Mouse (Mus musculus): ENCODE measurements at regions not wholly inside any gene's neighbourhood (a gene's known extent, or its start where the extent isn't known, plus 50 kb on each side); places are given as distances from the start of the nearest gene placed in this dataset.
A peak's percentile ranks its signal among the peaks of the same experiment; 100 is the strongest.

DNA sequence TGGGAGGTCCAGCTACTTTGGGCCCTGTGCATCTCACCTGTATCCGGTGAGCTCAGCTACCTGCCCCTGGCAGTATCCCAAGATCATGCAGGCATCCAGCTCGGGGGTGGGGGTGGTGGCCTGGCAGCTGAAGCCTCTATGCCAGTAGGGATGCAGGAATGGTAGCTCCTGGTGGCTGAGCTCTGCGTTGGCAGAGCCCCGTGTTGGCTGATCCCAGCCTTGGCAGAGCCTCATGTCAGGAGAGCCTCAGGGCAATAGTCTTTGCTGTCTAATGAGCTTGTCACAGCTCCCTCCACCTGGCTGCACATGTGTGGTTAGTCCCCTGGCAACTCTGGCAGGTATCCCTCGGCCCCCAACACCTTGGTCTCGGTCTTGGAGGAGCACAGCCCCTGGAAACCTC is 153.6 kb downstream of the Kif26a start:
- DNase-seq, result no peak

DNA sequence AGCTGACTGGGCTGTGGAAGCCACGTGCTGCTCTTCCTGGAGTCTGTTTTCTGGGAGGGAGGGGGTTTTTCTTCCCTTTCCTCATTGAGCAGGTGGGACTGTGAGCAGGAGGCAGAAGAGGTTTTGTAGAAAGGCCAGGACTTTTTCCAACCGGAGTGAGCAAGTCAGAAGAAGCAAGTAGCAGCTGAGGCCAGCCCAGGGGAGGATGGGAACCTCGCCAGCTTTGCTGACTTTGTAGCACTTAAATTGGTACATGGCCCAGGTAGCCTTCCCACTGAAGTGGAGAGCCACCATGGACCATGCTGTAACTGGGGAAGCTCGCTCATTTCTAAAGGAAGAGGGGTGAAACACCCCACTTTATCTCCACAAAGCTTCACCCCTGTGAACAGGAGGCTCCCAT is 154.1 kb downstream of the Kif26a start:
- peak; percentile 46 for DNase-seq

DNA sequence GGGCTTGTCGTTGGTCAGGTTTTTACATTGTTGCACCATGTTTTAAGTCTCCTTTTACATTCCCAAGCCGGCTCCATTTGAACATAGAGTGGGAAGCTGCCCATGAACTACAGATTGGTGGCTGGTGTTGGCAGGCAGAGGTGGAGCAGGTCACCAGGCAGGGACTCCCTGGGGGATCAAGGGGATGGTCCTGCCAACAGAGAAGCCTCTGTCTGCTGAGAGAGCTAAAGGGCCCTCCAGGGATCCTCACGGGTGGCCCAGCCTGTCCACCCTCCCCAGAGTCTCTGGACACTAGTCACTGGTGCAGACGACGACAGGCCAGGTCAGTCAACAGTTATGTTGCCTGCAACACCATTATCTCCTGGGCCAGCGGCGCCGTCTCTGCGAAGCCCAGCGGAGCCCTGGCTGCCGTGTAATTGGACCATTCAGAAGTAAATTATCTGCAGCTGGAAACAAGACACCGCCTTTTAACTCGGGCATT is 155.4 kb downstream of the Kif26a start:
- no peak for DNase-seq

DNA sequence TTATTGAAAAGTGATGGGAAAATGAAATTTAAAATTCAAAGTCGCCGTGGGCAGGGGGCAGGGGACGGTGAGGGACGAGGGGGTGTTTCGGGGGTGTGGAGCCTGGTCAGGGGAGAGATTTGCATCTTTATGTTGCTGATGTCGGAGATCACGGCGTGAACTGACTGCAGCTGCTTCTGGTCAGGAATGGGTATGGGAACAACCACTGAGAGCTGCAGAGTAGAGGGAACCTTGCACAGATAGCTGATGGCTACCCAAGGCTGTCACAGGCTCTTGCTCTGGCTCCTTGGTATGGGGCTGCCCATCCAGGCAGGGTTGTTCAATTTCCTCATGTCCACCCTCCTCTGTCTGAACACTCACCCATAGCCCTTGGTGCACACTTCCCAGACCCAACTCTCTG is 155.9 kb downstream of the Kif26a start:
- DNase-seq, result no peak

DNA sequence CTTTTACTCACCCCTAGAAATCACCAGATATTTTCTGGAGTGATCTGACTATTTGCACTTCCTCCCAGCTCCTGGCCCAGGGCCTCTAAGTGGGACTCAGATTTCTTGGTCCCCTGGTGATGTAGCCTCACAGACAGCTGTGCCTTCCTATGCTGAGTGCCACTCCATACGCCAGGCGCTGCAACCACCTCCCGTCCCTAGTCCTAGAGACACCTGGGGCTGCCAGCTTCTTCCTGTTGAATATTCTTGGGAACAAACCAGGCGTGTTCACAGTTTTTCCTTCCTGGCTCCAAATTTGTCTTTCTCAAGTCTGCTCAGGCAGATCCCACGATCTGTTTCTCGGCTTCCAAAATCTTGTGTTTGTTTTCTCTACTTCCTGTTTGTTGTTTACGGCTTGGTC is 160.2 kb downstream of the Kif26a start:
- DNase-seq, result no peak

DNA sequence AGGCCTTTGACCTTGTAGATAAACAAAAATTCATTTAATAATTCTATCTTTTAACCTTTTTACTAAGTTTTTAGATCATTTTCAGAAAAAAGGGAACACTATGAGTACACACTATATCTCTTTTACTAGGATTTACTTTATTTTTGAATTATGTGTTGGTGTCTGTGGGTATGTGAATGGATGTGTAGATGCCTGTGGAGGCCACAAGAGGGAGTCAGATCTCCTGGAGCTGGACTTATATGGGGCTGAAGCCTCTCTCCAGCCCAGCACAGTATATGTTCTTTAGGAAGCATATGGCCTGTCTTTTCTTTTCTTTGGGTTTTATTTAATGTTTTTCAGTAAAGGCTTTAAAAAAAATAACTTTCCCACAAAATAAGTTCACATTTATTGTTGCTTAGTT is 162.0 kb downstream of the Kif26a start:
- DNase-seq, result no peak

DNA sequence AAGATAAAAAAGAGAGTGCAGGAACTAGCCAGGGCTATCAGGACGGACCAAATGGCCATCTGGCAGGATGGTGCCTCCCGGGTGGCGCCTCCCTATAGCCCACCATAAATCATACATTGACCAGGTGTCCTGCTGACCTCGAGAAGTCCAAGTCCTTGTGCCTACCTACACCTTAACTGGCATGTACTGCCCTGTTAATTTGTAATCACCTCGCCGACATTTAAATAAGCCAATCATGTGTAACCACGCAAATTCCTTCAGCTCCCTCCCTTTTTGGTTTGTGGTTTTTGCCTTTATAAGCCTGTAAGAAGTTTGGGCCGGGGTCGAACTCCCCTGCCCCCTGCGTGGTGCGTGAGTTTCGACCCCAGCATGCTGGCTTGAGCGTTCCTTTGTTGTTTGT is 163.1 kb downstream of the Kif26a start:
- peak; percentile 34 for DNase-seq

DNA sequence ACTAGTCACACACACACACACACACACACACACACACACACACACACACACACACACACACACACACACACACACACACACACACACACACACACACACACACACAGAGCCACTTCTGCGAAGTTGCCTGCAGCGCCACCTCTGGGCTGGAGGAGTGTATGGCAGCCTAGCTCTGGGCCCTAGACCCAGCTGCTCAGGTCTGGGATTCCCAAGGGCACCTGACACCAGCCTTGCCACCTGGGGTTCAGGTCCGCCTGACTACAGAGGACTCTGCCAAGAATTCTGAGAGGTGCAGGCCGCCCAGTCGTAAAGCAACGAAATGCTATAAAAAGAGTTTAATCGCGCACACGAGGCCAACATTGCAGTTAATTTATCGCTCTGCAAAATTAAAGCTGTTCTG is 163.8 kb downstream of the Kif26a start:
- DNase-seq, result peak; percentile 63

DNA sequence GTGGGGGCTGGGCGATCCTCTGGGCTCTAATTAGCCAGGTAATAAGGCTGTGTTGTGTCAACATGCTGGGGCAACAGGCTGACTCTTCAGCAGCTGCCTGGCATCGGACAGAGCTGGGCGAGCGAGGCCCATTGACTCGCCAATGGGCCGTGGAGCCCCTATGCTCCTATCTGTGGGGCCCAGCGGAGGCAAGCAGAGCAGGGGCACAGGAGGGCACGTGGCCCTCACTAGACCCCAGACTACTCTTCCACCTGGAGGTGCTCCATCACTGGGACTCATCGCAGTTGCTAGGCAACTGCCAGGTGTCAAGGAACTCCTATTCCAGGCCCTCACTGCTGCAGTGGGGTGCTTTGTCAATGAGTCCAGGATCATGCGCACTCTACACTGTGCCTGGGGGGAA is 164.7 kb downstream of the Kif26a start:
- no peak for DNase-seq

DNA sequence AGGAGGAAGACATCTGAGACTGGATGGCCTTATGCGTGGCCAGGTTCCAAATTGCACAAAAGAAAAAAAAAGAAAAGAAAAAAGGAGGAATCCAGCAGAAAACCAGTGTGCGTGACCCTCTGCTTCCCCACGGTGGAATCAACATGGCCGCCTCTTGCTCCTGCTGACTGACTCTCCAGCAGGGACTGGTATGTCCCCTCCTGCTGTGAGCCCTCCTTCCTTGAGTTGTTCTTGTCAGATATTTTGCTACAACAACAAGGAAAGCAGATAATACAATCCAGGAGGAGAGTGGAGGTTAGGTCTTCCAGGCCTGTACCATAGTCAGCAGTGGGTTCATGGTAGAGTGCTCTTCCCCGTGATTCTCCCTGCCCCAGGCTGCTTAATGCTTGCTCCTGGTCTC is 168.8 kb downstream of the Kif26a start:
- no peak for DNase-seq

DNA sequence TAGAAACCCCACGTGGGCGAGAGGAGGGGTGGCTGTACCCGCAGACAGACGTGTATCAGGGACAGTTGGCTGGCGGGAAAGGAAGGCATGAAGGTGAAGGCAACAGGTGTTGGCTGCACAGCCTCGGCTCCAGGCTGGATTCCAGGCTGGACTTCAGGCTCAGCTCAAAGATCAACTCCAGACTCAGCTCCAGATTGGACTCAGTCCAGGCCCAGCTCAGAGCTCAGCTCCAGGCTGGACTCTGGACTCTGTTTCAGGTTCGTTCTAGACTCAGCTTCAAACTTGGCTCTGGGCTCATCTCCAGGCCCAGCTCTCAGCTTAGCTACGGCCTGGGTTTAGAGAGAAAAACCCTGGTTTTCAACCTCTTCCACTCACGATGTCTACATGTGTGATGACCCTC is 171.2 kb downstream of the Kif26a start:
- peak; percentile 73 for DNase-seq

DNA sequence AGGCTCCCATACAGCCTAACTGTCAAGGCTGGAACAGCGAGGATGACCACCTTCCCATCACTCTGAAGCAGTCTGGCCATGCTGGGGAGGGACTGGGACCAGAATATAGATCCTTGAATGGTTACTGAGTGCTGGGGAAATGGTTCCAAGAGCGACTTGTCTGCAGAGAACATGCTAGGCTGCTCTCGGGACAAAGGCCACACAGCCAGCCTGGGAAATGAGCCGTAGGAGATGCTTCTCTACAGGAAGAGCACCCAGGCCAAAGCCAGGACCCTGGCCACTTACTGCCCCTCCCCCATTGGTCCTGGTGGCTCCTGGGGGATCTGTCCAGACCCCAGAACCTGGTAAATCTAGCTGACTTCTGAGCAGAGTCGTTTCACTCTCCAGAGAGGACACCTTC is 170.8 kb upstream of the A530016L24Rik start:
- no peak for DNase-seq

DNA sequence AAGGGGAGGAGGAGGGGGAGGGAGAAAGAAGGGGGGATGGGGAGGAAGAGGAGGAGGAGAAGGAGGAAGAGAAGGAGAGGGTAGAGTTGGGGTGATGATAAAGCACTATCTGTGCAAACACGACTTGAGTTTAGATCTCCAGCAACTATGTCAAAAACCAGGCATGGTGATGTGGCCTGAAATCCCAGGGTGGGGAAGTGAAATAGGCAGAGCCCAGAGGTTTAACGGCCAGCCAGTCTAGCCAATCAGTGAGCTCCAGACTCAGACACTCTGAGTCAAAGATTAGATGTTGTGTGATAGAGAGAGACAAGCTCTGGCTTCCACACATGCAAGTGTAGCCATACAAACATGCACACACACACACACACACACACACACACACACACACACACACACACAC is 167.1 kb upstream of the A530016L24Rik start:
- no peak for DNase-seq

DNA sequence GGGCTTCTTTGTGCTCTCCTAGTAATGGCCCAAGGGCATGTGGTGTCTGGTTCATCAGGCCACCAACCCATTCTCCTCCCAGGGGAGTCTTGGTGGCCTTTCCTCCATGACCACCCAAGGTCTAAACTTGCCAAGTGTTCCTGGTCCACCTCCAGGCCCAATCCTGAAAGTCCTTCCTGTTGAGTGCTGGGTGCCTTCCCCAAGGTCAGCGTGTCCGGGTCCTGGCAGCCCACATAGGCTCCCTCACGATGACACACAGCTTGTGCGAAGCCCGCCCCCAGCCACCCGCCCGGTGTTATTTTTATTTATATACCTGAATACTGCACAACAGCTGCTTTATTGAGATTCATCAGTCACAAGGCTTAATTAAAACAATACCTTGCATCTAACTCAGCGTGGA is 161.8 kb upstream of the A530016L24Rik start:
- no peak for DNase-seq

DNA sequence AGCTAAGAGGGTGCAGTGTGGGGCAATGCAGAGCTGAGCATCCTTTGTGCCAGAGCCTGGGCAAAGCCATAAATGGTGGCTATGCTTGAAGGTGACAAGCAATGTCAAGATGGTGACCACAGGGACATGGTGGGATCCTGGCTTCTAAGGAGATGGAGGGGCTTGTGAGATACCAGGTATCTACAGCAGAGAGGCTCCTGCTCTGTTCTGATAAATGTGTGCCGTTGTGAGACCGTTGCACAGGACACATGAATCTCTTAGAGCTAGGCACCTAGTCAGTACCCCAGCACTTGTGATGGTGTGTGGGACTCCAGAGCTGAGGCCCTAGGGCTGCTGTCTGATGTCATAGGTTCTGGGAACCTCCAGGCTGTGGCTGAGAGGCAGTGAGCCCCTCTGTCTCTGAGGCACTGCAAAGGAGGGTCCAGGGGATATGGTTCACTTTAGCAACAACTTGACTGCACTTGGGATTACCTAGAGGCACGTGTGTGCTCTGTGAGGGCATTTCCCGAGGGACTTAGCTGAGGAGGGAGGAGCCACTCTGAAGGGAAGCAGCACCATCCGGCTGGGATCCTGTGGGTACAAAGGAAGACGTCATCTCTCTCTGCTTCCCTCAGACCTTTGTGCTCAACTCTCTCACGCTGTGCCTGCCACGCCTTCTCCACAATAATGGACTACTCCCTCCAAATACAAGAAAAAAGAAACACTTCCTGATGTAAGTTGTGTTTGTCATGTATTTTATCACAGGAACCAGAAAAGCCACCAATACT is 160.3 kb upstream of the A530016L24Rik start:
- DNase-seq, result no peak

DNA sequence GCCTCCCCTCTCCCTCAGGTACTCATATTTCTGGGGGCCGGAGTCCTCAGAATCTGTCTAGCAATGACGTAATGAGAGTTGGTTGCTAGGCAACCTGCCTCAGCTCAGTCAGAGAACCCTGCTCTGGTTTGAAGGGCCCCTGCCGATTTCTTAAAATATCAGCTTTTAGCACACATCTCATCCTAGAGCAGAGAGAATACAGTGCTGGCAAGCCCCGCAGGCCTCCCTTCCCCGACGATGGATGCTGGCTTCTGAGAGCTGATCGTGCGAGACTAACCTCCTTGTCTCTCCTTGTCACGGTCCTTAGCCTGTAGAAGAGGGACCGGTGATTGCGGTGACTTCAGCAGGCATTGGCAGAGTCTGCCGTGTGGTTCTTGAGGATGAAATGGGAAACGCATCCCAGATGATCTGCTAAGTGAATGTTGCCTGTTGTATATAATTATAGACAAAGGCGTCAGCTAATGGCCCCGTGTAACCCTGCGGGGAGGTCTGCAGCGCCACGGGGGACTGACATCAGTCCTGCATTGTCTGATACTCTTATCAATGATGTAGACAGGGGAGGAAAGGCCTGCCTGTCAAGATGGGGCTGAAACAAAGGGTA is 159.4 kb upstream of the A530016L24Rik start:
- DNase-seq, result no peak

DNA sequence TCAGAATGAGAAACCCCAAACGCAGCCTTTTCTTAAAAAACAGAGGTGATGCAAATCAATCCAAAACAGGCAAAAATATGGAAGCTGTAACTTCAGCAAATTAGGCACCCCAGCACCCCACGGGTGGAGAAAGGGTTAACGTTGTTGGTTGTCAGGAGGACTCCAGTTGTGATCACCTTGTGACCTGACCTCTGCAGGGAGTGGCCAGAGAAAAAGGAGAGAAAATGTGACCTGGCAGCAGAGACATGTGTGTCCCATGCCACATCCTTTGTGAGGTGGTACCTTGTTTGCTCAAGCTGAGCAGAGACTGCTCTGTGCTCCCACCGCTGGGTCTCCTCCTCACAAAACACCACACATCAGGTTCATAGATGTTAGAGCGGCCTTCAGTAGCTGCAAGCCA is 158.7 kb upstream of the A530016L24Rik start:
- DNase-seq, result no peak

DNA sequence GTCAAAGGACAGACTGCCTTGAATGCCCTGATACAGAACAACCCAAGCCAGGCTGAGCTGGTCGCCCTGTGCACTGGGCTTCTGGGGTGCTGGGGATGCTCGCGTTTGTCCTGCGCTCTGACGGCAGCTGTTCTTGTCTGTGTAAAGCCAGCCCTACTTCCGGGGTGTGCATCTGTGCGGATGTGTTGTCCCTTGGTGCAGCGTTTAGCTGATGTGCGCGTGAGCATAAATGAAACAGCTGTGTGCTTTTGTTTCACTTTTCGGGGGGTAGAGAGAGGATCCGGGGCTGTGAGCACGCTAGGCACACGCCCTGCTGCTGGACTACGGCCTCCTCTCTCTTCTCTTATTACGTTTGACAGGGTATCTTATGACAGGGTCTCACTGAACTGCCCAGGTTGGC is 158.2 kb upstream of the A530016L24Rik start:
- DNase-seq, result no peak

DNA sequence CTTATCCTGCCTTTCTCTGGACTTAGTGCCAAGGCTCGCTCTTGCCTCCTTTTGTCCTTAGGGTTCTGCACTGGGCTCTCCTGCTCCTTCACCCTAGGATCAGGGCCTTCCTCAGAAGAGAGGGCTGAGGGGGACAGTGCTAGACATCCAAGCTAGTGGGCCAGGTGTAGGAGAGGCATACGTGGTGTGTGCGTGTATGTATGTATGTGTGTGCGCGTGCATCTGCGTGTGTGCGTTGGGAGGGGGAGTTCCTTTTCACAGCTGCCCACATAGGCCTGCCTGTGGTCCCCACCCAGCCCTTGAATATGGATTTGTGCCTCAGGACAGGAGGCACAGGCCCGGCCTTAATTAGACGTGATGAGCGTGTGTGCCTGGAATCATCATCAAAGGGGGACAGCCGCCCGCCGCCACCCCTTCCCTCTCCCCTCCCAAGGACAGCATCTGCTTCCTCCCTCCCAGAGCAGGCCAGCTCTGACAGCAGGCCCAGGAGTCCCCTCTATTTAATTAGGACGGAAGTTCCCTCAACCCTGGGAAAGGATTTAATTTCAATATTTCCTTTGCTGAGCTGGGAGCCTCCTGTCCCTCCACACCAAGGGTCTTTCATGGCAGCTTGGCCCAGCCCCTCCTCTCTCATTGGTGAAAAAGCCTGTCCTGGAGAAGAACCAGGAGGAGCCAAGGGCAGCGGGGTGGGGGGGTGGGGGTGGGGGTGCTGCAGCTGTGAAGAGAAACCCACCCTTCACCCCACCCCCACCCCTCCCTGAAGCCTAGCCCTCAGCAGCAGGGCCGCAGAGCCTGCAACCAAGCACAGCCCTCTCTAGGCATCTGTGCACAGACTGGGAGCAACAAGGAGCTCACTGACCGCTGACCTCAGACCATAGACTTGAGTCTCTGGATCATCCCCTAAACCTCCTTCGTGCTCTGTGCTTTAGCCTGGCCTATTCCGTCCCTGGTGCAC is 155.8 kb upstream of the A530016L24Rik start:
- DNase-seq, result no peak

DNA sequence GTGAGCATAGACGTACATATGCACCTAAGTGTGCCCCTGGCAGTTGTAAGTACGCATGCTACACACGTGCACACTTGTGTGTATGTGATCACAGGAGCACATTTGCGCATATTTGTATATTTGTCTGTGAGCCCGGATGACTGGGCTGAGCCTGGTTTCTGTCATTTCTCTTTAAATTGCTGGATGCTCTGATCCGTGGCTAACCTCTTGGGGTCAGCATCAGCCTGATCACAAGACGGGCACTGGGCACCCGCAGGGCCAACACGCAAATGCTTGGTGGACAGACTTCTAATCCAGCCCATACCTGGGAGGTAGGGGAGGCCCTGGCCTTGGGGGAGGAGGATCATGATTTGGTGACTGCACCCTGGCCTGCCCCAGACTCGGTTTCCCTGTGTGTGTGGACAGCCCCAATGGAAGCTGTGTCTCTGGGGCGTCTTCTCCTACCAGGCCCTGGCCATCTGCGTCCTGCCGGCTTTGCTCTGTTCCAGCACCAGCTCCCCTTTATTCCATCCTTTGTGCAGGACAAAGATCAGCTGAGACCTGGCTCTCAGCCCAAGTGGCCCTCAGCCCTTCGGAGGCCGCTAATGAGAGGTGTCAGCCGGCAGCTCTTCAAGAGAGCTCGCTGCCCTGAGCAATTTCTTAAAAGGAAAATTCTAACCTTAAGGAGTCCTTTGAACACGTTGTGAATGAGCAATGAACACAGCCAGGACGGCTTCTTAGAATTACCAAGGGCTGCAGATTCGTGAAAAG is 155.0 kb upstream of the A530016L24Rik start:
- DNase-seq, result peak; percentile 70

DNA sequence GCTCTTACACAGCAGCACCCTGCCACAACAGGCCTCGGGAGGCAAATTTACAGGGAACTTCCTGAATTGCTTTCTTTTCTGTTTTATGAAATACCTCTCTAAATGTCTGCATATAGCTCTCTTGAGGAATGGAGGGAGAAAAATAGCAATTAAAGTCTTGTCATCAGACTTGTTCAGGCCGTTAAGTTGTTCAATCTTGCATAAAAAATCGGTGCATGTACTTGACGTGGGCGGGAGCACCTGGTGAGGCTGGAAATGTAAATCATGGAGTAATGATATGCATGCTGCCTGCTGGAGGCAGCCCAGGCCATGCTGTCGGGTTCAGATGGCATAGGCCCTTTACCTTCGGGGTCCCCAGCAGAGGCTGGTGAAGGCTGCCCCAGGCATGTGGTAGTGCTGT is 153.6 kb upstream of the A530016L24Rik start:
- no peak for DNase-seq

DNA sequence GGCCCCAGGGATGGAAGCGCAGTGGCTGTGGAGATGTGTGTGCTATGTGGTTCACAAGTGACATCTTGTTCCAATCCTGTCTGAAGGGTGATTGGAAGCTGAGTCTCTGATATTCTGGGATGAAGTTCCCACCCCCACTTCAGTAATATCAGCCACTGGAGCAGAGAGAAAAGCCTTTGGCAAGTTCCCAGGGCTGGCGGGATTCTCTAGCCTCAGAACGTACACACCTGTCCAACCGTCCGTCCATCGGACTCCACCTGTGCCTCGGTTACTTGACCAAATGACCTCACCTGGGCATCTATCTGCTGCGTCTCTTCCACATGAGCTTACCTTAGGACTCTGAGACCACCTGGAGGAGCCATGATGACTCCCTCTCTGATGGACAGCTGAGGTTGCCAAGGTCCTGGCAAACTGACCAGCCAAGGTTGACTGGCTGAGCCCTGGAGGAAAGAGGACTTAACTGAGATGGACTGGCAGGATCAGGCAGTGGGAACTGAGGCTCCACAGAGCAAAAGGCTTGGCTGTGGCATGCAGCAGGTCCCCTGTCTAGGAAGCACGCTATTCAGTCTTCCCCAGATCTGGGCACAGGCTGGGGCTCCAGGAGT is 152.5 kb upstream of the A530016L24Rik start:
- DNase-seq, result no peak
